Mouse (Mus musculus): ENCODE data around the gene Gpr179. TPM values are rescaled to one million over a fixed set of nuclear protein-coding genes. Genes with fewer than 3 reads are reported as not detected.
"Not testable (repeated sequence)": the region's sequence is repeated elsewhere in the genome, so short reads cannot be mapped to it uniquely, and the experiment has no call there.

The Gpr179 gene
- polyA plus RNA-seq, 1 experiment from 2014 or later: 0.08 TPM

DNA sequence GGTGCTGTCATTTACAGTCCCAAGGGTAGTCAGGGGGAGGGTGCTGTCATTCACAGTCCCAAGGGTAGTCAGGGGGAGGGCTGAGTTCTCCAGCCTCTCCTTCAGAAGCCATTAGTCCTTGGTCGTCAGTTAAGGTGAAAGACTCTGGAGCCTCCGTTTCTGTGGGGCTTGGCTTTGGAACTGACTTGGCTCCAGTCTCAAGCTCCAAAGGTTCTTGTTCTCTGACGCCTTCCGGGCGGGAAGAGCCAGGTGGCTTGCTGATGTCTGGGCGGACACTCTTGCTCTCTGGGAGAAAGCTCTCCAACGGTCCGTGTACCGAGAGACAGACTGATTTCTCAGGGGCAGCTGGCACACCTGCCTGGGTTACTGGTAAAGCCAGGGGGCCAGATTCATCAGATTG, 17.5 kb downstream of the Gpr179 start:
- H3K9ac ChIP-seq: no peak overlapping the region
- H3K4me2 ChIP-seq: no peak overlapping the region
- WGBS: 67% methylated on average over 9 of the region's 9 CpGs
- peaks cover 17% of the 10 kb centered on the region for H3K36me3 ChIP-seq (ENCODE audit: insufficient read depth)
- DNase-seq: no peak
- no peak for TF ChIP-seq CTCF (IDR thresholded peaks at IDR 0.05; ENCODE audit: low read depth)
- peaks cover 3% of the 10 kb centered on the region; the same call in 1 of the 2 replicates for H3K4me1 ChIP-seq (ENCODE audit: insufficient read depth)
- no peak overlapping the region for H3K27ac ChIP-seq (ENCODE audit: low read depth)
- no peaks in the 10 kb centered on the region for H3K9me3 ChIP-seq (ENCODE audit: low read depth, low read length)
- no peak overlapping the region for H3K4me3 ChIP-seq (ENCODE audit: low read depth, low read length)
- ATAC-seq (ENCODE audit: insufficient read depth): no peak
- H3K27me3 ChIP-seq (ENCODE audit: insufficient read depth, low read length): peaks cover 4% of the 10 kb centered on the region; the same call in 1 of the 2 replicates

- H3K27me3 ChIP-seq (ENCODE audit: insufficient read depth, low read length): peaks cover 4% of the 10 kb centered on the region; the same call in 1 of the 2 replicates
- no peaks in the 10 kb centered on the region for H3K9me3 ChIP-seq (ENCODE audit: low read depth, low read length)
- peaks cover 3% of the 10 kb centered on the region; the same call in 1 of the 2 replicates for H3K4me1 ChIP-seq (ENCODE audit: insufficient read depth)
- H3K27ac ChIP-seq (ENCODE audit: low read depth): no peak overlapping the region
- TF ChIP-seq CTCF (IDR thresholded peaks at IDR 0.05; ENCODE audit: low read depth): no peak
- no peak overlapping the region for H3K4me2 ChIP-seq
- ATAC-seq (ENCODE audit: insufficient read depth) (no peak), DNase-seq (no peak)
- 16% methylated on average over 1 of the region's 1 CpGs for WGBS
- H3K9ac ChIP-seq: no peak overlapping the region
- H3K4me3 ChIP-seq (ENCODE audit: low read depth, low read length): no peak overlapping the region
- peaks cover 22% of the 10 kb centered on the region for H3K36me3 ChIP-seq (ENCODE audit: insufficient read depth)
These were observed 18.0 kb downstream of the Gpr179 start for GRCm38 (mm10) chr11:97333896-97334295.

- WGBS: 42% methylated on average over 9 of the region's 9 CpGs
- DNase-seq (no peak), ATAC-seq (ENCODE audit: insufficient read depth) (no peak)
- H3K27ac ChIP-seq (ENCODE audit: low read depth): no peak overlapping the region
- no peak for TF ChIP-seq CTCF (IDR thresholded peaks at IDR 0.05; ENCODE audit: low read depth)
- no peak overlapping the region for H3K4me2 ChIP-seq
- H3K9me3 ChIP-seq (ENCODE audit: low read depth, low read length): no peaks in the 10 kb centered on the region
- H3K27me3 ChIP-seq (ENCODE audit: insufficient read depth, low read length): peaks cover 4% of the 10 kb centered on the region; the same call in 1 of the 2 replicates
- H3K4me3 ChIP-seq (ENCODE audit: low read depth, low read length): no peak overlapping the region
- H3K36me3 ChIP-seq (ENCODE audit: insufficient read depth): peaks cover 31% of the 10 kb centered on the region
- no peak overlapping the region for H3K9ac ChIP-seq
- H3K4me1 ChIP-seq (ENCODE audit: insufficient read depth): peaks cover 1% of the 10 kb centered on the region; the same call in 1 of the 2 replicates
These were observed 18.8 kb downstream of the Gpr179 start for GRCm38 (mm10) chr11:97333044-97333443.

DNA sequence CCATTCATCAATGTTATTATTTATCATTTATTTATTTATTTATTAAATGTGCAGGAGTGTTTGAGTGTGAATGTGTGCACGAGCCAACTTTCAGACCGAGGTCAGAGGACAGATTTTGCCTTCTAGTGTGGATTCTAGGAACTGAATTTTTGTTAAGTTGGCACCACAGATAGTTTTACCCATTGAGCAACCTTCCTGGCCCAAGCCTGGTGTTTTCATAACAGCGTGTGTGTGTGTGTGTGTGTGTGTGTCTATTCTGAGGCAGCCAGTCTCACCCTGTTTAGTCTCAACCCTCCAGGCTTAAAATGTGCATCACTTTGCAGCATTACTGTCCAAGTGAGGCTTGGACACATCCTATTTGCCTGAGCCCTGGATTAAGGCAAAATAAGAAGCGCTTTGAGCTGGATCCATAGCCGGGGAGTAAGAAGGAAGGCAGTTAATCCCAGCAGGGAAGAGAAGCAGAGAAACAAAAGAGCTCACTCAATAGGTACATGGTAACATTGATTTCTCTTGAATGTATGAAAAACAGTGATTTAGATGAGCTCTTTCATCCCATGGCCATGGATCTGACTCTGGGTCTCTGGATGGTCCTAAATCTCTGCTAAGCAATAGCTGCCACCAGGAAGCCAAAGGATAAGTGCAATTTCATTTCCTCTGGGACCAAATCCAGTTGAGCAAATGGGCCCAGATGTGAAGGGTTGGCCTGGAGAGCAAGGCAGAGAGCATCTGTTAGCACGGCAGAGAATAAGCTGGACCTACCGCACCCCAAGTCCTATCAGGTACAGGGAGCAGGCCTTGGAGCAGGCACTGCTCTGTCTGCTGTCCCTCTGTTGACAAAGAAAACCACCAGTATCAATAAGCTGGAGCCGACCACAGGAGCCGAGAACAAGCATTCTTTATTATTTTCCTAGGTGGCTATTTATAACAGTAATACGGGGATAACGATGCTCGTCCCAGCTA, 20.4 kb downstream of the Gpr179 start:
- H3K4me2 ChIP-seq: no peak overlapping the region
- no peaks in the 10 kb centered on the region for H3K9me3 ChIP-seq (ENCODE audit: low read depth, low read length)
- no peak overlapping the region for H3K4me3 ChIP-seq (ENCODE audit: low read depth, low read length)
- no peaks in the 10 kb centered on the region for H3K4me1 ChIP-seq (ENCODE audit: insufficient read depth)
- H3K27me3 ChIP-seq (ENCODE audit: insufficient read depth, low read length): no peaks in the 10 kb centered on the region
- TF ChIP-seq CTCF (IDR thresholded peaks at IDR 0.05; ENCODE audit: low read depth): no peak
- 81% methylated on average over 12 of the region's 12 CpGs for WGBS
- H3K9ac ChIP-seq: no peak overlapping the region
- ATAC-seq (ENCODE audit: insufficient read depth): no peak
- no peak for DNase-seq
- peaks cover 36% of the 10 kb centered on the region for H3K36me3 ChIP-seq (ENCODE audit: insufficient read depth)
- H3K27ac ChIP-seq (ENCODE audit: low read depth): no peak overlapping the region

GRCm38 (mm10) chr11:97330315-97330714, 21.6 kb downstream of the Gpr179 start:
- H3K36me3 ChIP-seq (ENCODE audit: insufficient read depth): peaks cover 48% of the 10 kb centered on the region
- ATAC-seq (ENCODE audit: insufficient read depth): no peak
- no peaks in the 10 kb centered on the region for H3K27me3 ChIP-seq (ENCODE audit: insufficient read depth, low read length)
- H3K4me2 ChIP-seq: no peak overlapping the region
- peak; percentile 21 for TF ChIP-seq CTCF (IDR thresholded peaks at IDR 0.05; ENCODE audit: low read depth)
- no peaks in the 10 kb centered on the region for H3K4me1 ChIP-seq (ENCODE audit: insufficient read depth)
- DNase-seq: no peak
- no peaks in the 10 kb centered on the region for H3K9me3 ChIP-seq (ENCODE audit: low read depth, low read length)
- no peak overlapping the region for H3K9ac ChIP-seq
- H3K4me3 ChIP-seq (ENCODE audit: low read depth, low read length): no peak overlapping the region
- 93% methylated on average over 1 of the region's 1 CpGs for WGBS
- no peak overlapping the region for H3K27ac ChIP-seq (ENCODE audit: low read depth)

GRCm38 (mm10) chr11:97328148-97328547, 23.7 kb downstream of the Gpr179 start:
- H3K4me2 ChIP-seq: no peak overlapping the region
- H3K27me3 ChIP-seq (ENCODE audit: insufficient read depth, low read length): no peaks in the 10 kb centered on the region
- H3K4me1 ChIP-seq (ENCODE audit: insufficient read depth): no peaks in the 10 kb centered on the region
- no peaks in the 10 kb centered on the region for H3K9me3 ChIP-seq (ENCODE audit: low read depth, low read length)
- H3K4me3 ChIP-seq (ENCODE audit: low read depth, low read length): no peak overlapping the region
- no peak overlapping the region for H3K9ac ChIP-seq
- WGBS: 21% methylated on average over 9 of the region's 9 CpGs
- H3K36me3 ChIP-seq (ENCODE audit: insufficient read depth): peaks cover 65% of the 10 kb centered on the region
- peak; percentile 96 for TF ChIP-seq CTCF (IDR thresholded peaks at IDR 0.05; ENCODE audit: low read depth)
- ATAC-seq (ENCODE audit: insufficient read depth) (peak; percentile 56; the same call in 1 of the 2 replicates), DNase-seq (peak; percentile 91)
- no peak overlapping the region for H3K27ac ChIP-seq (ENCODE audit: low read depth)

GRCm38 (mm10) chr11:97325224-97325623, 26.7 kb downstream of the Gpr179 start:
- Histone ChIP-seq H3K4me3 (ENCODE audit: low read depth, low read length) (no peak overlapping the region), H3K9ac (no peak overlapping the region), H3K4me2 (no peak overlapping the region), H3K4me1 (ENCODE audit: insufficient read depth) (no peaks in the 10 kb centered on the region), H3K9me3 (ENCODE audit: low read depth, low read length) (no peaks in the 10 kb centered on the region), H3K27me3 (ENCODE audit: insufficient read depth, low read length) (no peaks in the 10 kb centered on the region), H3K27ac (ENCODE audit: low read depth) (no peak overlapping the region), H3K36me3 (ENCODE audit: insufficient read depth) (peaks cover 64% of the 10 kb centered on the region)
- ATAC-seq (ENCODE audit: insufficient read depth) (no peak), DNase-seq (no peak)
- peak; percentile 48 for TF ChIP-seq CTCF (IDR thresholded peaks at IDR 0.05; ENCODE audit: low read depth)
- 73% methylated on average over 1 of the region's 1 CpGs for WGBS

- H3K36me3 ChIP-seq (ENCODE audit: insufficient read depth): peaks cover 42% of the 10 kb centered on the region
- not testable (repeated sequence) for H3K27me3 ChIP-seq (ENCODE audit: insufficient read depth, low read length); H3K4me2 ChIP-seq; H3K9me3 ChIP-seq (ENCODE audit: low read depth, low read length); H3K4me3 ChIP-seq (ENCODE audit: low read depth, low read length); H3K27ac ChIP-seq (ENCODE audit: low read depth); H3K4me1 ChIP-seq (ENCODE audit: insufficient read depth); DNase-seq; H3K9ac ChIP-seq; ATAC-seq (ENCODE audit: insufficient read depth)
- WGBS: 78% methylated on average over 8 of the region's 8 CpGs
These were observed 29.8 kb downstream of the Gpr179 start for GRCm38 (mm10) chr11:97321894-97322600.
